Mouse (Mus musculus): ENCODE data around the gene Xirp2.
"Not testable (repeated sequence)": the region's sequence is repeated elsewhere in the genome, so short reads cannot be mapped to it uniquely, and the experiment has no call there.

The Xirp2 gene

DNA sequence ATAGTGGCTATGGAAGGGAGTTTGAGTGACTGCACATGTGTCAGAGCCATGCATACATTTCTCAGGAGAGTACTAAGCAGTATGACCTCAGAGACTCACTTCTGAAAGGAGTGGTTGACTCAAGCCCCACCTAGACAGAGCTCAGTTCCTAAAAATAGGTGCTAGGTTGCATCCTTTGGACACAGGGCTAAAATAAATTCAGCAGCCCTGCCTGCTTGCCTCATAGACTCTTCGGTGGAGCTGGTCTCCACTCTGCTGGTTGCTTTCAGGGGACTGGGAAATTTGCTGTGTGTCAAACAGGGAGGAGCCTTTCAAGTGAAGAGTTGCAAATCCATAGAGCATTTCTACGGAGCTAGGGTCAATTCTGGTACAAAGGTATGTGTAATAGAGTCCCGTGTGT is at the start of gene Xirp2:
Gene Xirp2 (plus strand): TSS at position 223 of the 400 bp plus-strand sequence.
- no peak for DNase-seq (ENCODE audit: low spot score)

DNA sequence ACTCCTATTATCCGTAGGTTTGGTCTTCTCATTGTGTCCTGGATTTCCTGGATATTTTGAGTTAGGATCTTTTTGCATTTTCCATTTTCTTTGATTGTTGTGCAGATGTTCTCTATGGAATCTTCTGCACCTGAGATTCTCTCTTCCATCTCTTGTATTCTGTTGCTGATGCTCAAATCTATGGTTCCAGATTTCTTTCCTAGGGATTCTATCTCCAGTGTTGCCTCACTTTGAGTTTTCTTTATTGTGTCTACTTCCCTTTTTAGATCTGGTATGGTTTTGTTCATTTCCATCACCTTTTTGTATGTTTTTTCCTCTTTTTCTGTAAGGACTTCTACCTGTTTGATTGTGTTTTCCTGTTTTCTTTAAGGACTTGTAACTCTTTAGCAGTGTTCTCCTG is 32.4 kb upstream of the Xirp2 start, which contains the start of gene Gm21830:
Gene Gm21830 (plus strand): TSS at position 301 of the 400 bp plus-strand sequence.
- DNase-seq (ENCODE audit: low spot score), result not testable (repeated sequence)

DNA sequence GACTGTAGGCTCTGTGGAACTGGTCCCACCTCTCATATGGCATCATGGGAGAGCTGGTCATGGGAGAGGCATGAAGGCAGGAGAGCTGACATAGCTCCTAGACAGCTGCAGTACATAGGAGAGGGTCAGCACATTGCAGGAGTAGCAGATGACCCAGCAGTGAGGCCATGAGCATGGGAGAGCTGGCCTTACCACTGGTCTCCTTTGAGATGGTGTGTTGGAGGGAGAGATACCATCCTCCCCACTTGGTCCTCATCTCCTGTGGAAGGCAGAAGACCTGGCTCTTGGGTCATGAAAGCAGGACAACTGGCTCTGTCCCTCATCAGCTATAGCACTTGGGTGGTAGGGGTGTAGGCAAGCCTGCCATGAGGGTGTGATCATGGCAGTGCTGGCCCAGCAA is 24.9 kb upstream of the Xirp2 start:
- DNase-seq (ENCODE audit: low spot score), result no peak

DNA sequence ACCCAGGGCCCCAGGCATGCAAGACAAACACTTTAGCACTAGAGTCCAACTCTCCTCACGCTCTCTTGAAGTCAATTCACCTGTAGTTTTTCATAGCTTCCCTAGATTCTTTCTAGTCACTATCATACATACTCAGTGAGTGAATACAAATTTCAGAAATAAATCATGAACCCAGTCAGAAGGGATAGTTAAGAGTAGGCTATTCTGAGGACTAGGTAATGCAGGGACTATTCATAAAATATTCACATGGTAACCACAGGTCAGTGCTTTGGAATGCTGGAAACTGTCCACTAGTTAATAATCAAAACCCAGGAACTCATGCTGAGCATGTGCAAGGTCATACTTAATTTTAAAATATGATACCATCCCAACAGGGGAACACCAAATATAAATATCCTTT is 23.0 kb upstream of the Xirp2 start:
- no peak for DNase-seq (ENCODE audit: low spot score)

DNA sequence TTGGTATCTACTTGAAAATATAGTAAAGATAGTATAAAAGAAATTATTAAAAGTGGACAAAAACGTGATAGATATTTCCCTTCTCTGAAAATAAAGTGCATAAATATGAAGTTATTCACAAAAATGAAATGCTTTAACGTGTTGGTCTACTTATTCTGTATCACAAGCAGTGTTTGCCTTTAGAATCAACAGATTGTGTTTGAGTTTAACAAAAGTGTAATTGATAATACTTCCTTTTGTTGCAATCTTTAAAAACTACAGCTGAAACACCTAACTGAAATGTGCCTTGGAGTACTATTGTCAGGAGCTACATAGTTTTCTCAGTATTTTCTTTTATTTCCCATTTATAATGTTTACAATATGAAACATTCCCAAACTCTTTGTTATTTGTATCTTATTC is 12.7 kb upstream of the Xirp2 start, which contains the start of gene Gm26727:
Gene Gm26727 (minus strand): TSS at position 101 of the 400 bp plus-strand sequence.
- no peak for DNase-seq (ENCODE audit: low spot score)

DNA sequence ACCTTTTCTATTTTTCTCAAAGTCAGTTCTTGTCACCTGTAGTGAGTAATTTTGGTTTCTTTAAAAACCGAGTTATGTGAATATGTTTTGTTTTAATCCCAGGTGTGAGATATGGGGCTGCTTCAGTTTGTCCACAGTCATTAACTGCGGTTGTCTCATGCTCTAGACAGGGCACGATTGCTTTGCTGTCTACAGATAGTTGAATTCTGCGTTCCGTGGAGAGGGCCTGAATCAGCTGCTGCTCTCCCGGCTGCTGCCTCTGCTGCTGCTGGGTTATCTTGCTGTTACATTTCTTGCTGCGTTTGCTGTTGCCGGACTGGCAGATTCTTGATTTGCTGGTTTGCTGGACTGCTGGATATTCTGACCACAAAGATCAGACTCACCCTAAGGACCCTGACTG is 7.5 kb upstream of the Xirp2 start:
- no peak for DNase-seq (ENCODE audit: low spot score)

DNA sequence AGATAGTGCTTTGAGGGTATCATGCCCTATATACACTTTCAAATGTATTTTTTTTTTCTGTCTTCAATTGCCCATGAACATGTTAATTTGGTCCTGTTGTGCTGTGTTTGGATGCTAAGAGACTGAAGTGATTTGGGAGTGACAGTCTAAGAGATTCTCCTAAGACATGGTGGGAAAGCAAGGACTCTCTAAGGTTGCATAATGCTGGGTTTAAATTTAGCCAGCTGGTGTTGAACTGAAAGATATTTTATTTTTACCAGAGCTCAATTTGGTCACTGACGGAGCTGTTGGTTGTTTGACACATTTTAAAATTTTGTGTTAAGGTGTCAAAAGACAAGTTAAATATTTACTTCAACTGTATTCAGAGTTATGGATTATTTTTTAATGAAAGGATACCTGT is 970 bp downstream of the Xirp2 start:
- DNase-seq (ENCODE audit: low spot score), result no peak

DNA sequence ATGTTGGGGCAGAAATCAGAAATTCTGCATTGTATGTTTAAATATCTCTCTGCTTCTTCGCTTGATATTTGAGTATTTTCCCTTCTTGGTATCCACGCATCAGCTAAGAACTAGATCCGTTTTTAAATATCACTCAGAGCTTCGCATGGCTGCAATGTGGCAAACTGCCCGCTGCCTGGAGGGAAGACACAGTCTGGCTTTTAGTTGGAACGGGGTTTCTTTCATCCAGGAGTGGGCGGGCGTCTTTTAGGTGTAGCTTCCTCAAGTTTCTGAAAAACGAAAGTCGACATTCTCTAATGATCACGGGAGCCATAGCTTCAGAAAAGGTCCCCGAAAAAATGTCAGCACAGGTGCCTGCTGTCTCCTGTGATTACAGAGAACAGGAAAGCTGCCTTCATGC is 1.4 kb downstream of the Xirp2 start:
- no peak for DNase-seq (ENCODE audit: low spot score)

DNA sequence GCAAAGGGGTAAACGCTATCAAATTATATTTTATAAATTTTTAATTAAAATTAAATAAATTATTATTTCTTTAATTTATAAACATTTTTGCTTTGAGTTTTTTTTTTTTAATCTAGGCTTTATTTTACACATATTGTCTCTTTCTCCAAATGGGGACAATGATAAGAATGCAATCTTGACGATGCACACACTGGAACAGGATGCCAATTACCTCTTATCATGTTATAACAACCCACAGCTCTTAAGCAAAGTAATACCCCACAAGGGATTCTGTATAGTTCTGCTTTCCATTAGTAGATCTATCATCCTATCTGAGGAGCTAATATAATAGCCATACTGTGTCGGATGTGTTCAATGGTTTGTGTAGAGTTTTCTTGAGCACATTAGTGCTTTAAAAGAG is 15.1 kb downstream of the Xirp2 start:
- DNase-seq (ENCODE audit: low spot score), result no peak

DNA sequence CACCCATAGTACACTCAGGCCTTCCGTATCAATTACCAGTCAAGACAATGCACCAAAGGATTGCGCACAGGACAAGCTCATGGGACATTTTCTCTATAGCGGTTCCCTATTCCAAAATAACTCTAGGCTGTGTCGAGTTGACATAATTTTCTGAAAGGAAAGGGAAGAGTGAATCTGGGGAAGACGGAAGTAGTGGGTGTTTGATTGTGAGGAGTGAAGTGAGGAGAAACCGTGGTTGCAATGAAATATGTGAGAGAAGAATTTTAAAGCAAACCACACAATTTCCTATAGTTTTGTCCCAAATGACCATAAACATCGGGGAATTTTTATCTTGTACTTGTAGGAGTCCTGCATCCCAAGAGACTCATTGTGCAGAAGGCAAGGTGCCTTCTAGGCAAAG is 21.2 kb downstream of the Xirp2 start:
- DNase-seq (ENCODE audit: low spot score), result no peak

DNA sequence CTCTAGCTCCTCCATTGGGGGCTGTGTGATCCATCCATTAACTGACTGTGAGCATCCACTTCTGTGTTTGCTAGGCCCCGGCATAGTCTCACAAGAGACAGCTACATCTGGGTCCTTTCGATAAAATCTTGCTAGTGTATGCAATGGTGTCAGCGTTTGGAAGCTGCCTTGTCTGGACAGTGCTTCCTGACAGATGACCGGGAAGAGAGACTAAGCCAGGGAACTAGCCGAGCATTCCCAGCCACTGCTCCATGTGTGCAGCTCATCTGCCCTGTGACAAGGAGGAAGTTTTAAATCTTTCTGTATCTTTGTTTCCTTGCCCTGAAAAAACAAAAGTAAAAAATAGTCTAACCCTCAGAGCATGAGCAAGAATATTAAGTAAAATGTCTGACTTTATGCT is 24.2 kb downstream of the Xirp2 start:
- not testable (repeated sequence) for DNase-seq (ENCODE audit: low spot score)

DNA sequence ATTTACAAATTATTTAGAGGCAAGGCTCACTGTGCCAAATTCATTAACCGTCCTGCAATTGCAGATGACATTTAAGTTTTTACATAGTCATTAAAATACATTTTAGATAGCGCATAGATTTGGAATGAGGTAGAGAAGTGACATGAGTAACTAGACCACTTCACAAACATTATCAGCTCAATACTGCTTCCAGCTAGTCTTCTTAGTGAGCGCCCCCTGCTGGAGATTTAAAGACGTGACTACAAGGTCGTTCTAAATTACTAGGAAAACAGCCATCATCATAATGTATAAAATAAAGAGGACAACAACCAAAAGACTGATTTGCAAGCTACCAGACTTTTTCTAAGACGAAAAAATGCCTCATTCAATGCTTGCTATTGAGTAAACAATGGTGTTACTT is 32.0 kb downstream of the Xirp2 start:
- DNase-seq (ENCODE audit: low spot score), result no peak

DNA sequence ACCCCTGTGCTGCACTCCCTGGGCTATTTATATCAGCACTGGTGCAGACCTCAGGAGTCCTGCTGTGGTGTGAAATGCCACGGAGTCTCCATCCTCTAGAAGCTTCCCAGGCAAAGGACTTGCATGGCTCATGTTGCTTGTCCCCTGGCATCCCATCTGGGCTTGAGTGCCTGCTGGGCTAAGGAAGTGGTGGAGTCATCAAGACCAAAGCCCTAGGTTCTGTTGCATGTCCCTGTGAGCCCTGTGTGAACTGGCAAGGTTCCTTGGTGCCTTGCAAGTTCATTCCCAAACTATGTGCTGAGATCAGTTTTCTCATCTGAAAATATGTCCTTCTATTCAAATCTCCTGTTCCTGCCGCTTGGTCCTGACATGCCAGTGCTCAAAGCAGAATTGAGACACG is 35.2 kb downstream of the Xirp2 start:
- DNase-seq (ENCODE audit: low spot score), result no peak

DNA sequence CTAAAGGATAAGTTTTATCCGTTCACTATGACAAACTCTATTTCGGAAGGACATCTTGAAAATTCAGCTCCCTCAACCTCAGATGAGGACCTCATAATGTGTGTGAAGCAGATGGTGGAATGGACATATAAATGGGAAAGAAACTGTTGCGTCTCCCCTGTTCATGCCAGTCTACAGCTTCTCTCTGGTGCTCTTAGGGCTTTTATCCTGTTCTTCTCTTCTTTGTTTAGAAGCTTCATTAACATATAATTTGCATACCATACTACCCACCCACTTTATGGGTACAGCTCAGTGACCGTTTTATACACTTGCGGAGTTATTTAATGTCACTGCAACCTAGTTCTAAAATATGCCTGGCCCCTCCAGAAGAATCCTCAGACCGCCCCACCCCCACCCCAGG is 40.9 kb downstream of the Xirp2 start:
- no peak for DNase-seq (ENCODE audit: low spot score)

DNA sequence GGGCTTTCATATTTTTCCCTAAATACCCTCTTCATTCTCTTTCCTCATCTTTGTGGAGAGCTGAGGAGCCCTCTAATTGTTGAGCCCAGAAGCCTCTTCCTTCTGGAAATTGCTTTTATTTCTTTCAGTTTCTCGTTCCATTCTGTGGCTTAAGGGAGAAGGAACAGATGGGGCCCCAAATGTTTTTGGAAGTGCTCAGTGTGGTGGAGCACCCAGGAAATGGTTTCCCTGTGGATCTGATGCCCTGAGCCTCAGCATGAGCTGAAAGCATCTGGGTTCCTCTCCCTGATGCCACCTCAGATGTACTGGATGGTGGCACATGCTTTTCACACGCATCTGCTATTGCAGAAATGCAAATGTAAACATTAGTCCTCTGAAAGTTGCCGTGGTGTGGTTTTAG is 41.4 kb downstream of the Xirp2 start:
- no peak for DNase-seq (ENCODE audit: low spot score)

DNA sequence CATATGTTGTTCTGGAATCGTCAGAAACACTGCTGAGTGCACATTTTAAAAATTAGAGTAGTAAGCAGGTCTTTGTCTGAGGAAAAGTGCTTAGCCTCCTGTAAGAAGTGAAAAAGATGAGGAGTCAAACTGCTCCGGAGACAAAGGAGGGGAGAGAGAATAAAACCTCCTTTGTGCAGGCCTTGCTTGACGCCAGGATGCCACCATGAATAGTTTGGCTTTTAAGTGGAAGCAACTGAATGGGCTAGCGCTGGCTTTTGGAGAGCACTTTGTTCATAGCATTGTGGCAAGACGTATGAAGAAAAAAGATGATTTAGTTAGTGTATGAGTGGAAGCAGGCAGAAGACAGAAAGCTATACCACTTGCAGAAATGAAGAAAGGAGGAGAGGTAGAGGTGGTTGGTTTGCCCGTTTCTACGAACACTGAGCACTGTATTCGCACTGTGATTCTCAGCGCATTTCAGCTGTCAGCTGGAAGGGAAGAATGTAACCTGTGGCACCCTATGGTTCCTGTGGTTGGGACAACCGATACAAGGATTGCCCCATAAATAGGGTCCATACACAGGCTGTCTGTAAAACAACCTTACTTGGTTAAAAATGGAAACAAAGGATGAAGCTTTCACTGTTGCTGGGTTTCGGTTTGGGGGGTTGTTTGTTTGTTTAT is 42.8 kb downstream of the Xirp2 start:
- no peak for DNase-seq (ENCODE audit: low spot score)

DNA sequence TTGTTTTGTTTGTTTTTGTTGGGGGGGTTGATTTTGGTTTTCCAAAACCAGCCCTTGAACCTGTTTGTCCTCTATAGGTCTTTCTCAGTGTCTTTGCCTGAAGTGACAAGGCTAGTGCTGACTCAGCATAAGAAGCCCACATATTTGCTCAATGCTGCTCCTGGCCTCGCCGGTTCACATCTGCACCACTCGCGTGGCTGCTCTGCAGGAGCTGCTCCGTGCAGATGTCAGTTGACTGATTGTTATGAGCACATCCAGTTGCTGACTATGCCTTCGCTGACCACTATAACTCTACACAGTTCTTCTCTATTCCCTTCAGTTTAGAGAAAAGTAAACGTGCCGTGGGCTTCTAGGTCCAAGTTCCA is 43.3 kb downstream of the Xirp2 start:
- DNase-seq (ENCODE audit: low spot score), result no peak

DNA sequence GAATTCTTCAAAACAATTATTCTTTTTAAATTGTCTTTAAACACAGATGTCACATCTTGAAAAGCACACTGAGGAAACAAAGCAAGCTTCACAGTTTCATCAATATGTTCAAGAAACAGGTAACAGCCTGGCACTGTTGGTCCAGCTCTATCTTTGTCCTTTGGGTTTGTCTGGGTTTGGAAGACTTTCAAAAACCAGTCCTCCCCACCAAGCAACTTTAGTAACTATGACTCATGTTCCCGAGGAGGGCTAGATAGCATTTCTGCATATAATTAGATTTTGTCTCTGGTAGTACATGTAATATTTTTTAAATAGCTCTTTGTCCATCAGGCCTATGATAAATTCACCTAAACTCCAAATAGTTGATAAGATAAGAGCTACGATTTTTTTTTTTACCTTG is 59.7 kb downstream of the Xirp2 start:
- no peak for DNase-seq (ENCODE audit: low spot score)

DNA sequence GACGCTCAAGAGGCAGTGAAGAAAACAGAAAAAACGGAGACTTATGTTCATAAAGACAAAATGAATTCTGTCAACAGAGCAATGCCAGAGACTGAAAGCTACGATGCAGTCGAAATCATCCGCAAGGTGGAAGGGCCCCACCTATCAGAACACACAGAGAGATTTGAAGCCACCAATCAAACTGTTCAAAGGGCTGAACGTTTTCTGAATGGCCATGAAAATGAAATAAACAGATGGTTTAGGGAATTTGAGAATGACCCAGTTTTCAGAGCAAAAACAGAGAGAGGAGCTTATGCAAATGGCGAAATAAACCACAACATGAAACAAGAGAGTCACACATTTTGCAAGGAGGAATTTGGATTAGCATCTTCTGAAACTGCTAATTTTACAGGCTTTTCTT is 70.6 kb downstream of the Xirp2 start:
- no peak for DNase-seq (ENCODE audit: low spot score)

DNA sequence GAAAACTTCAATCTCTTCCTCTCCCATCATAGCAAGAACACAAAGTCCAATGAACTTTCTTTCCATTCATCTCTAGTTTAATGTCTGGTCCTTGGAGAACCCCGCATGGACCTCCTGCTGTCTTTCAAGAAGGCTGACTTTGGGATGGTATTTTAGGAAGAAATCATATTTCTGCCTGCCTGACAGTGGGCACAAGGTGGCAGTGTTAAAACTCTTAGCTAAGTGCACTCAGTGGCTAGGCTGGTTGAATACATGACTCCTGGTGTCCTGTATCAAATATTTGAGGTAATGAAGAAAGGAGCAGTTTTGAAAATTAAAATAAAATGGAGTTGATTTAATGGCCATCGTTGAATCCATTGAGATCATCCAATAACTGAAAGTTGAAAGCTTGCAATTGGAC is 89.5 kb downstream of the Xirp2 start:
- no peak for DNase-seq (ENCODE audit: low spot score)

DNA sequence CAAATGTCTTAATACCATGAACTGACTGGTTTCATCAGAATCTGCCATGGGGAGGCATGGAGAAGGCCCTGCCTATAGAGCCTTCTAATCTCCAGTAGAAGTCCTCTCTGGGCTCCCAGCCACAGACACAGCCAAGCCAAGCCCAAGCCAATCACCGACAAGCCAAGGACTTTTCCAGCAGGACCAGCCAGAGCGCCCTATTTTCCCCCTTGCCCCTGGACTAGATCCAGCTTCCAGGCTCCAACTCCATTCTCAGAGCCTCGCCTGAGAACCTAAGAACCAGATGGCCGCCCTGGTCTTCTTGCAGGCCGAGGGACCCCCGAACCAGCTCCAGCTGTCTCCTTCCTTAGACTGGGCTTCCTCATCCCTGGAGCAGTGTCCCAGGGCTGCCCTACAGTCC is 93.6 kb downstream of the Xirp2 start:
- DNase-seq (ENCODE audit: low spot score), result no peak

DNA sequence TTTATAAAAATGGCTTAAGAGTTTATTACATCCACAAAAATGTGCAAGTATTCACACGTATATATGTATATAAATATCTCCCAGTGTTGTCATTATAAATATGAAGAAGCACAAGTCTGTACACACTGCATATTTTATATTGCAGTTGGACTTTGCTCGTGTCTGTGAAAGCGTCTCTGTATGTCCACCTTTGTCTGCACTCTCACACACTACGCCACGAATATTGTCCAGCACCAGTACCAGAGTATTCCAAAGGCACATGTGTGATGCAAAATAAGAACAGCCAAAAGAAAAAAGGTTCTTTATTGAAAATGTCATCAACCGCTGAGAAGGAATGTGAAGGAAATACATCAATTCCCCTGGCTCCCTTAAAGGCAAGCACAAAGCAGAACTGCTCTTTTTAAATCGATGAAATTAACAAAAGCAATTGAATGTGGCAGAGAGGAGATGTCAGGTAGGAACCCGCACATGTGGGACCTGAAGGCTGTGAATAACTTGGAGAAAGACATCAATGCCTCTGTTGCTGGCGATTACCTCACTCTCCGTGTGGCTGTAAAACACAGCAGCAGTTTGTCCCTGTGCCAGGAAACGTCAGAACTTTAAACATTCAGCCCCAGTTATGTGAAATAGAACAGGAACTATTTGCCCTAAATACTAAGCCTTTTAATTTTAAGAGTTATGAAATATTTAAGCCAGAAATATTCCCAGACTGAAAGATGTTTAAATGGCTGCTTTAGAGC is 96.3 kb downstream of the Xirp2 start:
- DNase-seq (ENCODE audit: low spot score), result no peak

DNA sequence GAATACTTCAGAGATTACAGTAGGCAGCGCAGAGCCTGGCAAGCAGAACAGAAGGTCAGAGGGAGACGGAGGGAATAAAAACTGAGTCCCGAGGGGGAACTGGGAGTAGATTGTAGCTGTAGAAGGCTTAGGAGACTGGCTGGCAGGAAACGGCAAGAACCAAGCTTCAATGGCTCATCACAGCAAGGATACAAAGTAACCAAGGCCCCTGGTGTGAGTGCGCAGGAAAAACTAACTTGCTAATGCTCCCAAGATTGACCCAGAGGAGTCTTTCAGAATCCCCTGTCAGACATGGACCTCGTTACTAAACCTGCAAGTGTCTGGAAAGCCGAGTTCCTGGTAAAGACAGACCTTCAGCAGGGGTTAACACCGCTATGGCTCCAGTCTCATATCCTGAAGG is 98.6 kb downstream of the Xirp2 start:
- no peak for DNase-seq (ENCODE audit: low spot score)

Measured in spleen, adult 12 weeks (tissue).